Mouse (Mus musculus): ENCODE data around the gene Cxcl16.

DNA sequence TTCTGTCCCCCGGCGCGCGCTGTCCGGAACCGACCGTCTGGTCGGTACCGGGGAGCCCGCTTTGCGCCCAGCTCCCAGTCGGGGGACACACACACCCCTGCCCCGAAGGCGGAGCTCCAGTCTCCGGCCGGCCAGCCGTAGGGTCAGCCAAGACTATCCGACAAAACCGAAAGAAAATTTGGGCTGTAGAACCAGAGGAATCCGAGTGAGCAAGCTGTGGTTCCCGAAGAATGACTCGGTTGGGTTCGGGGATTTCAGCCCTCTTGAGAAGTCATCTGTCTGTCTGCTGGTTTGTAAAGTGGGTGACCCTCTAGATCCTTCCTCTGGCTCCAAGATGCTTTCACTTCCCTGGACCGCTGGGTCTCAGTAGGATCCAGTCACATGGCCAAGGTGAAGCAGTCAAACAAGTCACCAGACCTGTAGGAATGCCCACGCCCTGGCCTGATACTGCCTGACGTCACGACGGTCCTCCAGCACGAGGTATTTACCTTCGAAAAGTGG, at the start of gene Cxcl16:
- TF ChIP-seq CTCF (IDR thresholded peaks at IDR 0.05; ENCODE audit: borderline replicate concordance, control insufficient read depth, extremely low read depth, insufficient read depth, low read length, poor library complexity) (no peak), POLR2A (IDR thresholded peaks at IDR 0.05; ENCODE audit: control insufficient read depth, extremely low read depth, insufficient read depth, low read length, poor library complexity) (no peak)

All from thymus, adult 2 months (tissue).